Mouse (Mus musculus): ENCODE data around the gene Fubp3.

GRCm38 (mm10) chr2:31662939-31663803 is 90.7 kb downstream of the Fubp3 start:
- TF ChIP-seq POLR2A (IDR thresholded peaks at IDR 0.05; ENCODE audit: low read depth, low read length) (no peak), CTCF (IDR thresholded peaks at IDR 0.05; ENCODE audit: extremely low read depth, insufficient read length, insufficient replicate concordance, low read depth, low read length) (no peak)

Data from small intestine, adult 2 months (tissue).